Mouse (Mus musculus): ENCODE measurements at regions not wholly inside any gene's neighbourhood (a gene's known extent, or its start where the extent isn't known, plus 50 kb on each side); places are given as distances from the start of the nearest gene placed in this dataset.

DNA sequence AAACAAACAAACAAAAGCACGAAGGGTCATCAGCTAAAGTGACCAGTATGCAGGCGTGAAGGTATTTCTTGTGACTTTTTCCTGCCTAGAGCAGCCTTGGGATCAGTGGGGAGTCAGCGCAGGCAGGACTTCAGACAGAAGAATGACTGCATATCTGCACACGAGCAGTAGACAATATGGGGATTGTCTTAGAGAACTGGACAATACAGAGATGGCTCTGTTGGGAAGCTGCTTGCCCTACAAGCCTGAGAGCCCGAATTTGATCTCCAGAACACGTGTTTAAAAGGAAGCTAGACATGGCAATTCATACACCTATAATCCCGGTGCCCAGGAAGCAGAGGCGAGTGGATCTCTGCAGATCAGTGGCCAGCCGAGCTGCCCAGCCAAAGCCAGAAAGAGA lies 382.5 kb downstream of the Wdr11 start:
- TF ChIP-seq CTCF (IDR thresholded peaks at IDR 0.05; ENCODE audit: control insufficient read depth, insufficient read depth, insufficient read length) (no peak), MAX (IDR thresholded peaks at IDR 0.05) (no peak)

Measured in C2C12 (cell line).